In genomic region chr6:13206157-13206556, GRCm38 (mm10) we compare ENCODE assay signal across 34 mouse cellular contexts. TPM values are rescaled to one million over a fixed set of nuclear protein-coding genes. Genes with fewer than 3 reads are reported as not detected.
"Had no signal": no experiment of that assay in that cellular context is flagged by ENCODE, and none has a peak within 500 bp of the region (broad histone marks: within the 10 kb centered on the region; RNA-seq: fewer than 3 reads in every experiment).

No protein-coding gene starts in this region.

- H3K4me1 ChIP-seq: heart, embryonic 10.5 days; heart, embryonic 12.5 days; hindbrain, embryonic 10.5 days; hindbrain, embryonic 12.5 days; intestine, embryonic 15.5 days; limb, embryonic 10.5 days; limb, embryonic 12.5 days had no signal

- H3K27me3 ChIP-seq: heart, embryonic 12.5 days; hindbrain, embryonic 12.5 days; intestine, embryonic 15.5 days; limb, embryonic 12.5 days had no signal

- H3K4me2 ChIP-seq: heart, embryonic 12.5 days; hindbrain, embryonic 12.5 days; hindbrain, embryonic 14.5 days; intestine, embryonic 15.5 days; limb, embryonic 12.5 days had no signal

- H3K27ac ChIP-seq: gastrocnemius, adult 2 months; heart, embryonic 10.5 days; hindbrain, embryonic 10.5 days; hindbrain, embryonic 12.5 days; hindbrain, embryonic 14.5 days; intestine, embryonic 15.5 days; layer of hippocampus, adult 2 months; left cerebral cortex, adult 2 months; limb, embryonic 10.5 days; limb, embryonic 12.5 days had no signal

- H3K9me3 ChIP-seq: heart, embryonic 10.5 days; heart, embryonic 12.5 days; hindbrain, embryonic 10.5 days; hindbrain, embryonic 12.5 days; intestine, embryonic 15.5 days; limb, embryonic 10.5 days; limb, embryonic 12.5 days had no signal

- H3K36me3 ChIP-seq: heart, embryonic 10.5 days; heart, embryonic 12.5 days; hindbrain, embryonic 10.5 days; hindbrain, embryonic 12.5 days; intestine, embryonic 15.5 days; limb, embryonic 10.5 days; limb, embryonic 12.5 days had no signal

- ATAC-seq: hindbrain, embryonic 16.5 days; inflammation-experienced regulatory T-cells, adult 6 months; intestine, embryonic 15.5 days; intestine, postnatal 0 days had no signal

- DNase-seq: gastrocnemius, adult 2 months; gastrocnemius, postnatal 10 days; gastrocnemius, postnatal 25 days; heart, adult 18-20 months; heart, postnatal 10 days; heart, postnatal 4 days; kidney, adult 18-20 months; kidney, adult 8-10 months; kidney, postnatal 10 days; kidney, postnatal 25 days; kidney, postnatal 4 days; liver had no signal

- H3K9ac ChIP-seq: heart, embryonic 12.5 days; hindbrain, embryonic 12.5 days; hindbrain, embryonic 14.5 days; intestine, embryonic 15.5 days; limb, embryonic 12.5 days had no signal

- H3K4me3 ChIP-seq: gastrocnemius, adult 2 months; heart, embryonic 10.5 days; heart, embryonic 12.5 days; hindbrain, embryonic 10.5 days; hindbrain, embryonic 12.5 days; intestine, embryonic 15.5 days; layer of hippocampus, adult 2 months; left cerebral cortex, adult 2 months; limb, embryonic 10.5 days; limb, embryonic 12.5 days had no signal

RNA-seq across cellular contexts. Expression of gene Vwde, which starts 18.6 kb away (rescaled TPM):
- total RNA-seq: gastrocnemius, postnatal 10 days; gastrocnemius, postnatal 25 days; gastrocnemius, postnatal 4 days; granulocyte monocyte progenitor cell, adult 5-6 weeks; heart, adult 18-20 months; heart, adult 8-10 months; heart, postnatal 10 days; heart, postnatal 25 days; heart, postnatal 4 days; layer of hippocampus, adult 2 months; layer of hippocampus, postnatal 25 days; left cerebral cortex, adult 2 months; left cerebral cortex, postnatal 36 days had no signal
- polyA plus RNA-seq: heart, embryonic 12.5 days; heart, embryonic 14.5 days; heart, embryonic 16.5 days; hindbrain, embryonic 12.5 days; intestine, embryonic 15.5 days; intestine, postnatal 0 days; kidney, embryonic 16.5 days had no signal
